In the genomic region with DNA sequence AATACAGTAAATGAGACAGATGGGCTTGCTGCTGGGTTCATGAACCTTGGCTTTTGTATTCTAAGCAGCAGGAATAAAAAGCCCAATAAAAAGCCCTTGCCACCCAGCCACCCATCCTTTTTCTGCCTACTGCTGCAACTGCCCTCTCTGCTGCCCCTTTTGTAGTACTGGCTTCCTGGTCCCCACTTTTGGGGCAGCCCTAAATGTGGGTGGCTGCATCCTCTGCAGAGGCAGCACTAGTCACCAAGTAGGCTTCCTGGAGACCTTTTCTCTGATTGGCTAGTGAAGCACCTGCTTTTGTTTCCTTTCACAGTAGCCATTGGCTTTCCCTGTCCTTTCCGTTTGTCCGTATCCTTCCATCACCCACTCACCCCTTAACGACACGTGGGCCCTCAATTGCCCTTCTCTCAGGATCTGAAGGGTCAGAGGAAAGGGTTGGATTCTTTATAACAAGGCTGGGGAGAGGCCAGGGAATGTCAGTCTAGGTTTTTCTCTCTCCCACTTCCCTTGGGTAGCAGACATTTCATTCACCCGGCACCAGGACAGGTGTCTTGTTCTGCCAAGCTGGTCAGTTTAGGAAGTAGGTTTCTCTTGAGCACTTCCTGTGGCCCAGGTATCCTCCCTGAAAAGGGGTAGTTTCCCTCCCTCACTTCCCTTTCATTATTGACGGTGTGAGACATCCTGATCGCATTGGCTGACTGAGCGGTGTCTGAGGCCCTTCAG, we compare ENCODE assay signal across 1 mouse cellular context.
TF ChIP-seq lines count a peak whose summit lies in the region.

No protein-coding gene starts in this region.

TF ChIP-seq in CH12.LX, 34 proteins besides CTCF, POLR2A, EP300 and RAD21:
- TF ChIP-seq ELF1 (IDR thresholded peaks at IDR 0.05; ENCODE audit: low read depth, low read length) (peak; percentile 69; the same call in 1 of the 2 replicates), POLR2AphosphoS2 (IDR thresholded peaks at IDR 0.05; ENCODE audit: low read depth, low read length) (no peak), CHD2 (IDR thresholded peaks at IDR 0.05; ENCODE audit: low read length) (0 out of 2 replicates have a peak, but pooled peaks have one; percentile 34)
